Mouse (Mus musculus): Measurements from ENCODE around the gene 2610301B20Rik. TPM values are rescaled to one million over a fixed set of nuclear protein-coding genes. Genes with fewer than 3 reads are reported as not detected.

Gene 2610301B20Rik
- polyA plus RNA-seq, 1 experiment = 1.5 TPM

DNA sequence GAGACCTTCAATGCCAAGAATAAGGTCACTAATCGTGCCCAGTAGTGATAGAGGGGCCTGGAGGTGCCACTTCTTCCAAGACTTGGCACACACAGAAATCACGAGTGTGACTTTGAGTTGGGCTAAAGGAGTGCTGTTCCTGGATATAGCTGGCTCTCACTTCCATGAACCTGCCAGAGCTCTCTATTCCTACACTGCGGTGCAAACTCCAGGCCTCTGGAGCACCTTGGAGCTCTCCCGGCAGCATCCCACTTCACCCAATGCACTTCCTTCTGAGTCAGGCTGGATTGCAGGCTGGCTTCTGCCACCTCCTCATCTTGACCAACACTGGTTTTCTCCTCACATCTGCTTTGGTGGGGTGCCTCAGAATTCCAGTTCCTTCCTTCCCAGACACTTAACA, 62.5 kb downstream of the 2610301B20Rik start:
- H3K4me3 ChIP-seq (ENCODE audit: extremely low read depth, insufficient read depth, insufficient read length) = no peak overlapping the region
- TF ChIP-seq CTCF (IDR thresholded peaks at IDR 0.05; ENCODE audit: extremely low read depth, insufficient read depth, insufficient read length, insufficient replicate concordance) = no peak
- TF ChIP-seq POLR2A (IDR thresholded peaks at IDR 0.05; ENCODE audit: low read depth, low read length) = no peak
- H3K27me3 ChIP-seq (ENCODE audit: control insufficient read depth, insufficient read depth, low read length) = no peaks in the 10 kb centered on the region
- DNase-seq (ENCODE audit: low read depth in 1 of 2, low spot score in 2 of 2) = no peak
- no peaks in the 10 kb centered on the region for H3K36me3 ChIP-seq (ENCODE audit: control insufficient read depth, insufficient read depth, low read length)
- peaks cover 12% of the 10 kb centered on the region; the same call in 1 of the 2 replicates for H3K4me1 ChIP-seq (ENCODE audit: control insufficient read depth, insufficient read depth, insufficient read length)
- H3K27ac ChIP-seq (ENCODE audit: insufficient read depth, low read length) = no peak overlapping the region
- 88% methylated on average over 4 of the region's 4 CpGs for WGBS

Data from spleen, adult 2 months (tissue).